Mouse (Mus musculus): ENCODE data around the gene Gm45837.

DNA sequence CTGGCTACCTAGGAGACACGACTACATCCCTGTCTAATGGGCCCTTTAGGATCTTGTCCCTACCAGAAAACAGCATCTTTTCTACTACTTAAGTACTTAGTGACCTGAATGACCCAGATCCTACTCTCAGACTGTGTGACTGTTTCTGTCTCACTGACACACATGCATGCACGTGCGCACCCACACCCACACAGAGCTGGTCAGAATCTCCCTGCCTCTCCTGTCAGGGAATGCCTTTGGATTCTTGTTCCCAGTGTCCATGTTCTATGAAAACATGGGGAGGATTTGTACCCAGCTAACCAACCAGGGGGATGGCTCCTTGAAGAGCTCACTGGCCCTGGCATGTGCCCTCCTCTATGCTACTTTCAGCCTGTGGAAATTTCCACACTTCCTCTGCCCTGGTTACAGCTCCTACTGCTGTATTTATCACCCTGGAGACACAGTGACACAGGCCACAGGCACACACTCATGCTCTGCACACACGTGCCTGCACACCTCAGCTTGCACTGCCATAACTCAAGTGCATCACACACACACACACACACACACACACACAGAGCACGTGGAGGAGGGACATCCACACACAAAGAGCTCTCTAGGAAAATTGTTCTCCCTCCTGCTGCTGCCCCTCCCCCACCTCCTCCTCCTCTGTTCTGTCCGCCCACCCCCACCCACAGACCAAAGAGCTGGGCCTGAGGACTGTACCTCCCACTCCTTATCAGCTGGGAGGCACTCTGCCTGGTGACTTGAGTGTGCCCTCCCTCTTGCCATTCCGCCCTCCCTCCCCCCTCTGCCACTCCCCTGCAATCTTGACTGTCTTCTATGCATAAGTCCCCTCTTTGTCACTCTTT, 4.2 kb downstream of the Gm45837 start:
- TF ChIP-seq ZC3H11A (IDR thresholded peaks at IDR 0.05; ENCODE audit: borderline replicate concordance, low read depth, low read length) = no peak
- TF ChIP-seq MAFK (IDR thresholded peaks at IDR 0.05; ENCODE audit: insufficient read depth, low read depth, low read length) = no peak
- no peak for TF ChIP-seq ZNF384 (IDR thresholded peaks at IDR 0.05; ENCODE audit: low read depth, low read length)
- TF ChIP-seq HCFC1 (IDR thresholded peaks at IDR 0.05; ENCODE audit: borderline replicate concordance, insufficient read depth, low read length) = no peak
- TF ChIP-seq CHD2 (IDR thresholded peaks at IDR 0.05; ENCODE audit: low read depth, low read length) = no peak

All from ES-E14 (cell line).